Mouse (Mus musculus) thymus, adult 2 months (tissue): ENCODE results near the gene Odaph. TPM values are rescaled to one million over a fixed set of nuclear protein-coding genes. Genes with fewer than 3 reads are reported as not detected.

ENCODE experiments used
- DNase-seq: peaks from one replicate; pipeline ENCODE4 v3.0.0; 2021
- H3K27ac ChIP-seq: fragments of 200-500 bp; 2 replicates; pipeline ENCODE4 v1.5.1; 2012; ENCODE audit warnings: low read length, control low read depth; ENCODE audit not compliant: control insufficient read depth, insufficient read depth
- H3K27me3 ChIP-seq: fragments of 200-500 bp; 2 replicates; pipeline ENCODE4 v1.6.1; 2012; ENCODE audit warnings: mild to moderate bottlenecking, low read length, moderate library complexity, mixed read lengths; ENCODE audit not compliant: control insufficient read depth, insufficient read depth
- H3K36me3 ChIP-seq: fragments of 200-500 bp; 2 replicates; pipeline ENCODE4 v1.6.1; 2012; ENCODE audit warnings: mild to moderate bottlenecking, low read length, moderate library complexity; ENCODE audit not compliant: control insufficient read depth, insufficient read depth
- H3K4me1 ChIP-seq: fragments of 200-500 bp; replicated peaks from 2 replicates; pipeline ENCODE4 v1.6.1; 2012; ENCODE audit warnings: low read length; ENCODE audit not compliant: control insufficient read depth, insufficient read depth
- H3K4me3 ChIP-seq: fragments of 200-500 bp; 2 replicates; pipeline ENCODE4 v1.5.1; 2012; ENCODE audit warnings: mild to moderate bottlenecking, low read length, control low read depth, moderate library complexity; ENCODE audit not compliant: control insufficient read depth, insufficient read depth
- CTCF ChIP-seq: fragments of 200-500 bp; IDR thresholded peaks from 2 replicates; pipeline ENCODE4 v1.5.1; 2012; ENCODE audit warnings: mild to moderate bottlenecking, control low read depth, low read length, moderate library complexity, borderline replicate concordance; ENCODE audit not compliant: control insufficient read depth, poor library complexity, insufficient read depth; ENCODE audit errors: extremely low read depth
- POLR2A ChIP-seq: fragments of 200-500 bp; IDR thresholded peaks from 2 replicates; pipeline ENCODE4 v1.6.1; 2012; ENCODE audit warnings: mild to moderate bottlenecking, low read length, control low read depth, moderate library complexity; ENCODE audit not compliant: control insufficient read depth, poor library complexity, insufficient read depth; ENCODE audit errors: extremely low read depth
- WGBS: fragments of 180-500 bp; shearing (Covaris S2); methylation state at CpG from one replicate; pipeline ENCODE4 v1.1.7; 2018; 5-methylcytosine and 5-hydroxymethylcytosine counted together
- polyA plus RNA-seq: library from polyadenylated mRNA; depleted of rRNA; stranded (reverse); fragments of >200 nt; gene quantifications from 2 replicates; pipeline ENCODE4 v1.2.3, GENCODE M21; 2012

Gene Odaph
- polyA plus RNA-seq, 1 experiment: not detected

DNA sequence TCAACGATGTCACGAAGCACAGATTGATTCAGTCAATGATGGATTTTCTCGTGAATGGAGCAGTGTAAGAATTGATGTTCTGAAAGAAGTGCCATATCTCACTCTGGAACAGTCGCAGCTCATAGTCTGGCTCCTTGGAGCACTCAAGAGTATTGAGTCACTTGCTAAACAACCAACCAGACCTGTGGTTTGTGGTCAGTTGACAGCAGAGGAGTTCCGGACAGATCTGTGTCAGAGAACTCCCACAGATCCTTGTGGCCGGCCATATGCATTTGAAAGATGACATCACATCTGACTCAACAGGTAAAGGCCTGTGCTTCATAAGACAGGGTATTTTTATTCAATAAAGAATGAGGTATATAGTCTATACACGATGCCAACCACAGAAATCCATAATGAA, 13.3 kb upstream of the Odaph start:
- Histone ChIP-seq H3K36me3 (no peaks in the 10 kb centered on the region), H3K4me1 (no peaks in the 10 kb centered on the region), H3K27ac (no peak overlapping the region), H3K4me3 (no peak overlapping the region), H3K27me3 (no peaks in the 10 kb centered on the region)
- no peak for TF ChIP-seq CTCF
- TF ChIP-seq POLR2A: no peak
- no peak for DNase-seq
- WGBS: 59% methylated on average over 7 of the region's 7 CpGs

GRCm38 (mm10) chr5:91975758-91976157, 11.5 kb upstream of the Odaph start:
- Histone ChIP-seq H3K27me3 (no peaks in the 10 kb centered on the region), H3K4me1 (no peaks in the 10 kb centered on the region), H3K36me3 (no peaks in the 10 kb centered on the region), H3K4me3 (no peak overlapping the region), H3K27ac (no peak overlapping the region)
- TF ChIP-seq POLR2A (no peak), CTCF (no peak)
- 97% methylated on average over 9 of the region's 9 CpGs for WGBS
- DNase-seq: no peak

DNA sequence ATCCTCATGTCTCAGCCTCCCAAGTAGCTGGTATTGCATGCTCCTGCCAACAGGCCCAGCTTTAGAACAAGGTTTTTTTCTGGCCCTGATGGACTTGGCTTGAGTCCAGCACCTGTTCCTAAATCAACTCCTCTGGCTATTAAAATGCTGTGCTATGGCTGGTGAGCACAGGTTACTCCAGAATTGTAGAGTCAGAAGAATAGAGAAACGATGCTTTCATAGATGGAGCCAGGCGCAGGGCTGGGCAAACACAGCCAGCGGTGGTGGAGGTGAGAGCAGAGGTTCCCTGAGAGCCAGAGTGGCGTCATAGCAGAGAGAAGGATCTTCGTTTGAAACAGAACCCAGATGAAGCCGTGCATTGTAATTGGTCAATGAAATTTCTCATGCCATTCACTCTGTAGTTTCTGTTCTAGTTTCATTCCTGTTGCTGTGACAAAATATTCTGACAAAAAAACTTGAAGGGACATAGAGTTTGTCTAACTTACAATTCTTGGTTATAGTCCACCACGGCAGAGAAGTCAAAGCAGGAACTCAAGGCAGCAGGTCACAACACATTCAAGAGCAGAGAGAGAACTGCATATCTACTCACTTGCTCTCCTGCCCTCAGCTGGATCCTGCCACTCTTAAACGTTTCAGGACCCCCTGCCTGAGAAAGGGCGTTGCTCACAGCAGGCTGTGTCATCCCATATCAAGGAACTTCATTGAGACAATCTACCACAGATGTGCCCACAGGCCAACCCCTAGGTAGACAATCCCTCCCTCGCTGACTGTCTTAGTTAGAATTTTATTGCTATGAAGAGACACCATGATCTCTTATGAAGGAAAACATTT, 10.5 kb upstream of the Odaph start:
- H3K36me3 ChIP-seq: no peaks in the 10 kb centered on the region
- WGBS: 73% methylated on average over 10 of the region's 10 CpGs

GRCm38 (mm10) chr5:91977397-91977770, 9.9 kb upstream of the Odaph start:
- 92% methylated on average over 2 of the region's 2 CpGs for WGBS
- no peaks in the 10 kb centered on the region for H3K27me3 ChIP-seq
- H3K27ac ChIP-seq: no peak overlapping the region
- H3K36me3 ChIP-seq: no peaks in the 10 kb centered on the region
- H3K4me1 ChIP-seq: no peaks in the 10 kb centered on the region
- H3K4me3 ChIP-seq: no peak overlapping the region
- DNase-seq: no peak
- TF ChIP-seq CTCF (no peak), POLR2A (no peak)

More for the DNA sequence above, 10.5 kb upstream of the Odaph start:
- Histone ChIP-seq H3K4me1 (no peaks in the 10 kb centered on the region), H3K4me3 (no peak overlapping the region), H3K27ac (no peak overlapping the region), H3K27me3 (no peaks in the 10 kb centered on the region)
- no peak for DNase-seq
- TF ChIP-seq CTCF (no peak), POLR2A (no peak)

DNA sequence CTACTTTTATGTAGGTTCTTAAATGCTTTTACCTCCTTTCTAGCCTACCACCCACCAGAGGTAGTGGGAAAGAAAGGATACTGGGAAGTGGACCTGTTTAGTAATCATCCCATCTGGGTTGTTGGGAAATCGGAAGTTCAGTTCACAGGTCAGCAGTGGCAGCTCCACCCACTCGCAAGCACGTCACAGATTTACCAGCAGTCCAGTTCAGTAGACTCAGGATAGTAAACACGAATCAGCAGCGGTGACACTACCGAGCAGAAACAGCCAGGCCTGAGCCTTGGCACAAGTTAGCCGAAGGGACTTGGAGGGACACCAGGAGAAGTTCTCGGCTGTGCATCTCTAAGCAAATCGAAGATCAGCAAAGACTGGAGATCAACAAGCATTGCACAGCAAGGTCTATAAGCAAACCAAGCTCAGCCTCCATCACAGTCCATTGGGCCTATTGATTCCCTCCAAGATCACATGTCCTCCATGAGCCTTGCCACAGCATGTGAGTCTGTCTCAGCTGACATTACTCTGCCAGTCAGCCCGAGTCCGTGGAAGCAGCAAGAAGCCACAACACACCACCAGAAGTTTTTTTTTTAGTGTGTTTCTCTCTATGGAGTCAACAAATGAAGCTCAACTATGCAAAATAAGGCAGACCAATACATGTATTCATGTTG, 6.0 kb upstream of the Odaph start:
- Histone ChIP-seq H3K36me3 (no peaks in the 10 kb centered on the region), H3K27ac (no peak overlapping the region), H3K4me1 (no peaks in the 10 kb centered on the region), H3K4me3 (no peak overlapping the region), H3K27me3 (no peaks in the 10 kb centered on the region)
- WGBS: 96% methylated on average over 11 of the region's 11 CpGs
- DNase-seq: no peak
- TF ChIP-seq CTCF (no peak), POLR2A (no peak)

GRCm38 (mm10) chr5:91983490-91983889, 3.8 kb upstream of the Odaph start:
- no peak for DNase-seq
- Histone ChIP-seq H3K4me1 (no peaks in the 10 kb centered on the region), H3K27me3 (no peaks in the 10 kb centered on the region), H3K4me3 (no peak overlapping the region), H3K27ac (no peak overlapping the region), H3K36me3 (no peaks in the 10 kb centered on the region)
- WGBS: 96% methylated on average over 2 of the region's 2 CpGs
- no peak for TF ChIP-seq CTCF

- no peaks in the 10 kb centered on the region for H3K36me3 ChIP-seq
- H3K27me3 ChIP-seq: no peaks in the 10 kb centered on the region
- no peak for DNase-seq
- 48% methylated on average over 2 of the region's 2 CpGs for WGBS
- TF ChIP-seq CTCF (no peak), POLR2A (no peak)
- H3K27ac ChIP-seq: no peak overlapping the region
- H3K4me1 ChIP-seq: no peaks in the 10 kb centered on the region
- no peak overlapping the region for H3K4me3 ChIP-seq
These were observed 1.6 kb upstream of the Odaph start for GRCm38 (mm10) chr5:91985721-91986120.
